Mouse (Mus musculus) layer of hippocampus, adult 8-10 months (tissue): ENCODE data around the gene Slc30a10. TPM values are rescaled to one million over a fixed set of nuclear protein-coding genes. Genes with fewer than 3 reads are reported as not detected.

Source experiments
- DNase-seq, 2 experiments: peaks; one replicate each; pipeline ENCODE4 v3.0.0; 2022; ENCODE audit warnings: low spot score in 2 of 2
- total RNA-seq, 4 experiments: library from RNA; stranded (reverse); gene quantifications; 2 replicates each; pipeline ENCODE4 v1.2.4; 2022

Slc30a10 gene
- total RNA-seq, 4 experiments from 2014 or later = 6.8 to 9.3 (median 9.0) TPM

DNA sequence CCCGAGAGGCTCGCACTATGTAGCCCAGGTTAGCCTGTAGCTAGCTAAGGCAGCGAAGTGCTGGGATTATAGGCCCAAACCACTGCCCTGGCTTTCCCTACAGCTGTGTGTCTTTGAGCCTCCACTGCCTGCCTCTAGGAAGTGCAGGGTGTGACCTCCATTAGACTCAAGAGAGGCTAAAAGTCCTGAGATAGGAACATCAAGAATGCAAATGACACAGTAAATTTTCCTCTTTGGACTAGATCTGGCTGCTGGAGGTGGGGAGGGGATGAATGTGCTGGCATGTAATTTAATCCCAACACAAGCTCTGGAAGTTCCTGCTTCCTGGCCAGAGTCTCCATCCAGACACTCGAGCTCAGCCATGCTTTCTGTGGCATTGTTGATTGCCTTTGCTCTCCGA, 5.4 kb downstream of the Slc30a10 start:
- no peak for DNase-seq

DNA sequence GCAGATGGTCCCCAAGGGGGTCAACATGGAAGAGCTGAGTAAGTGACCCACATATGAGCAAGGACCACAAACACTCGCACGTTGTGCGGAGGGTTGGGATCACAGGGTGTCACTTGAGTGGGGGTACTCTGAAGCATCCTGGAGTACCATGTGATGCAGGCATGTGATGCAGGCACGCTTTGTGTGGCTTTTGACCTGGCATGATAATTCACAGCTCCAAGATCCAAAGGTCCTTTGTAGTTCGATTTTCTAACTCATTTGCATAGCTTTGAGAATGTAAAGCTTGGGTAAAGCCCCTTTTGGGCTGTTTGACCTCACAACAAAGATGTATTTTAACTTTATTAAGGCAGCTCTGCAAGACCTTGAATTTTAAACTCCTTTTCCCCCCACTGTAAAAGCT, 8.2 kb downstream of the Slc30a10 start:
- DNase-seq = no peak

DNA sequence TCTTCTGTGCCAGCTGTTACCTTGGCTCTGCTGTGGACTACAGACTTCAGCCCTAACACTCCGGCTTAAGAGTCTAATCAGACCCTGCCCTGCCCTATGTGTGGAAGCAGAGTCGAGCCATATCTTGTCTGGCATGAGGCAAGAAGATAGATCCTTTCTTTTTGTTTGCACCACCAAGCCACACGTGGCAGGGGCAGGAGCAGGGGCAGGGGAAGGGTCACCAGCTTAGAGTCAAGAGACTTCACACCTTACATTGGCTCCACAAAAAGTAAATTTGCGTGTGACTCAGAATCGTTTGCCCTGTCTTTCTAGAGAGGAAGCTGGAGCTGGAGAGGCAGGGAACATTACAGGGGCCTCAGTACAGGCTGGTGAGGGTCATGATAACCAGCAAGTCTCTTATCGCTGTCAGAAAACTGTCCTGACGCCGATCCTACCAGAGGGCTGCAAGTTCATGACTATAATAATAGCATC, 14.9 kb downstream of the Slc30a10 start:
- DNase-seq = no peak

DNA sequence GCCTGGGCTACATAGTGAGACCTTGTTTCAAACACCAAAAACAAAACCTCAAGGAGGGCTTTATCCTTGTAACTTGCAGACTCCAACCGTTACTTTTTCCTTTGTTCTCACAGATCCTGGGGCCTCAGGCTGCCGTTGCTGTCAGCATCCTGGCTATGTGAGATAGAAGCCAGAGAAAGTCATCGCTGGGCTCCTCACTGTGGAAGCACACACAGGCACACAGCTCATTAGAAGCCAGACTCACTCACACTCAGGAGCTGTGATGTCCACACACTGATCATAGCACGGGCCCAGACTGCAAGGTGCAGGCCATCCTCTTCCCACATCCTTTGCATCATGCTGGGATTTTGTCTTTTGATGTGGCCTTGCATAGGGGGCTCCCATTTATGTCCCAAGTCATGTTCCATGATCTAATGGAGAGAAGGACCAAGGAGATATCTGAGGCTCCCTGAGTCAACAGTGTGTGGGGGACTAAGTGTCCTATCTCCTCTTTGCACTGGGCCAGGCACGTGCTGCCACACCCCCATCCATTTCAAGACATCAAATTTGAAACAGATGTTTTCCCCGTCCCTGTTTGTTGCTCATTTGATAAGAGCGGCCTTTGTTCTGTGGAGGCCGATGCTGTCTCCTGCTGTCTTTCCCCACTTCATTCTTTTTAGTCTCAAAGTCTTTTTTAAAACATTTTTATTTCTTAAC, 17.5 kb downstream of the Slc30a10 start:
- DNase-seq = no peak

DNA sequence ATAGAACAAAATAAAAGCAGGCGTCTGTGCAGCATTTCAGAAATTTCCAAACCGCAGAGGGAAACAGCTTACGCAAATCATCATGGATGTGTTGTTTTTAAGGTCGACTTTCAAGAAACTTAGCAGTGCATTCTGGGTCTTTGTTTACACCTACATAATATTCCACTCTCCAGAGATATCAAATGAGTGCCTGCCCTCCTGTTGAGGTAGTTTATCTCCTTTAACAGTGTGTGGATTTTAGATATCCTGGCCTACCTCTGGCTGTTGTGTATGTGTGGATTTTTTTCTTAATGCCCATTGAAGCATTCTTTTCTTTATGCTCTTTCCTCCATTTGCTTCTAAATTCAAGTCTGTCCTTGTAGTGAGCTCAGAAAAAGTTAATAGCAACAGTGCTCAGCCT, 18.1 kb downstream of the Slc30a10 start:
- no peak for DNase-seq

DNA sequence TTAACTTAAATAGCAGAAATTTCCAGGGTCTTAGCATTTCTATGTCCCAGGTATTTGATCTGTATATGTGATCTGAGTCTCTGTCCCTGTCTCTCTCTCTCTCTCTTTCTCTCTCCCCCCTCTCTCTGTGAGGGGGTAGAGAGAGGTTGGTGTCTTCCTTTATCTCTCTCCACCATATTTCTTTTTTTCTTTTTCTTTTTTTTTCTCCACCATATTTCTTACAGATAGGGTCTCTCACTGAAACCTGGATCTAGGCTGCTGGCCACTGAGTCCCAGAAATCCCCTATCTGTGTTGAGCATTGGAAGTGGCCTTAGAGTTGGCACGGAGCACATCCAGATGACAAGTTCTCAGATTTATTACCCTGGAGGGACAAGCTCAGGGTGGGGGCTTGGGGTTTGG, 18.8 kb downstream of the Slc30a10 start:
- DNase-seq = no peak

DNA sequence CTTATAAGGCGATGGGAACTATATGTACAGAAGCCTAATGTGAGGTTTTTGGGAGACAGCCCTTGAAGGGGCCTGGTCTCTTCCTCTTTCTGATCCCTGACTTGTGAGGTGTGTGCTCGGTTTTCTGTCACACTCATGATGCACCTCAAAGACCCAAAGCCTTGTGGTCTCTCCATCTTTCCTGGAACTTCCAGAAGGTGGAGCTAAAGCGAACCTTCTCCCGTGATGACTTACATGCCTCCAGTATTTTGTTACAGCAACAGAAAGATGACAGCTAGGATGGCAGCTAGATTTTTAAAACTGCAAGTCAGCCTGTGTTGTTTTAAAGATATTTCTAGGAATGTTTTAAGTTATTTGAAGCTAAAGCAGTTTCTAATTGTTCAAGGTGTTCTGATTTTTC, 25.2 kb downstream of the Slc30a10 start:
- DNase-seq = no peak

DNA sequence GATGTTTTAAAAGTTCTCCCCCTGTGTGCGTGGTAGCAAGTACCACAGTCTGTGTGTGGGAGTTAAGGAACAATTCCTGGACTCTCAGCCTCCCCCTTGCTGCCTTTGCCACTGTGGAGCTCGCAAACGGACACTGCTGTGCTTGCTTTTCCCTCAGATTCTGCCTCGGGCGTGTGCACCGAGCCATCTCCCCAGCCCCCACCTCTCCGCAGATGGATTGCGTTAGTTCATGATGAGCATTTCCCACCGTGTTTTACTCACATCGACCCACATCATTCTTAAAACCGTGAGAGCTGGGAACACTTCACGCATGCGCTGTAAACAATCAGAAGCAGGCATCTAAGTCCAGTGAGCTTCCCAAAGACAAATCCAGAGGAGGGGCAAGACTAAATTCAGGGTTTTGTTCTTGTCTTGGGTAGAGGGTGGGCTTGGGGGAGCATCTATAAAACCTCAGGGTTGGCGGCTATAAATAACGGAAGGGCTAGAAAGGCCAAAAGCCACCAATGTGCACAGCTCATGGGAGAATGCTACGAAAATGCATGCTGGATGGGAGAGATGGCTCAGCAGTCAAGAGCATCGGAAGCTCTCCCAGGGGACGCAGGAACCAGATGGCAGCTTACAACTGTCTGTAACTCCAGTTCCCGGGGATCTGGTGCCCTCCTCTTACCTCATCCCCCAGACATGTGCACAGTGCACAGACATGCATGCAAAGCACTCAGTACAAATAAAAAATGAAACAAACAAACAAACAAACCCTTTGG, 27.5 kb downstream of the Slc30a10 start:
- peak; percentile 26 to 54 for DNase-seq

DNA sequence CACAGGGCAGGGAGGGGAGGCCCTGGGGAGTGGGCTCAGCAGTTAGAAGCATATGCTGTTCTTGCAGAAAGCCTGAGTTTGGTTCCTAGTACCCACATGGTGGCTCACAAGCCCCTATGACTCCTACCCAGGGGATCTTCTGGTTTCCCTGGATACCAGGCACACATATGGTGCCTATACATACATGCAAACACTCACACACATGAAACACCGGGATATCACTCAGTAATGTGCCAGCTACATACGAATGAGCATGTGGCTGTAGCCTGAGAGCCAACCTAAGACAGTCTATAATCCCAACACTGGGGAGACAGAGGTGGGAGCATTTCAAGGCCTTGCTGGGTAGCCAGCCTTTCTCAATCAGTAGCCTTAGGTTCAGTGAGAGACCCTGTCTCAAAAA, 28.1 kb downstream of the Slc30a10 start:
- DNase-seq = no peak

DNA sequence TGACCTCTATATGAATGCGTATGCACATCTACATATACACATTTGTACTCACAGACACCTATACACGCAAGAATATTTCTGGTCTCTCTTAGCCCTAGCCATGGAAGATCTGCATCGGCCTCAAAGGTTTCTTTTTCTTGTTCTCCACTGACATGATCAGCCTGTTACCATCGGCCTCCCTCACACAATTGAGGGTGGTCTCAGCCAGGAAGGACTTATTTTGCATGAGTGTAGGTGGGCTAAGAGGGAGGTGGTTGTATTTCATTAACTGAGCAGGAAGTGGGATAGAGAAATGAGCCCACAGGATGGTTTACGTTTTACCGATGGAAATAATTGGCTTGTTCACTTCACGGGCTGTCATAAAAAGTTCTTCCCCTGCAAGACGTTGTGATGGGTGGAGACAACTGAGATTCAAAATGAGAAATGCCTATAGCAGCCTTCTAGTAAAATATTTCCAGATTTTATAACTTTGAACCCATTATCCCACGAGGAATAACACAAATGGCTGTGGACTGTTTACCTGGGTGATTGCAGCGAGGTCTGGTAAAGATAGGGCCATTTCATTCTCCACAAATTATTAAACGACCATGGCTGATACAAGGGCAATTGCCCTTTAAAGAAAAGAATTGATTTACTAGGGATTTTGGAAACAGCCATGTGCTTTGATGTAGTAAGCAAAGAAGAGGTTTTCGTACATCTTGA, 28.9 kb downstream of the Slc30a10 start:
- no peak for DNase-seq

DNA sequence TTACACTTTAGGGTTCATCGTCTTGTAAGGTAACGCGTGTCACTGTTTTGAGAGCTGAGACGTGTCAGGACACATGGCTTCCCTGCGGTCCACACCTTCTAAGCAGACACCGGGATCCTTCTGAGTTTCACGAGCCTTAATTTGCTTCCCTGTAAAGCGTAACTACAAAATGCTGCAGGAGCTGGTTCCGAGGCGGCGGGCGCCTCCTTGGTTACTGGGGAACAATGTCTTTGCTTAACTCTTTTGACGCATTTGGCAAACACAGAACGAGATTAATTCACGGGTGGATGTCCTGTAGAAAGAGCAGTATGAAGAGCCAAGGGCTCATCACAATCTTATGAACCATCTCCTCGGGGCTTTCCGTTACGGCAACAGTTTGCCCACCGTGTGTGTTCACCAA, 29.6 kb downstream of the Slc30a10 start:
- DNase-seq = no peak

DNA sequence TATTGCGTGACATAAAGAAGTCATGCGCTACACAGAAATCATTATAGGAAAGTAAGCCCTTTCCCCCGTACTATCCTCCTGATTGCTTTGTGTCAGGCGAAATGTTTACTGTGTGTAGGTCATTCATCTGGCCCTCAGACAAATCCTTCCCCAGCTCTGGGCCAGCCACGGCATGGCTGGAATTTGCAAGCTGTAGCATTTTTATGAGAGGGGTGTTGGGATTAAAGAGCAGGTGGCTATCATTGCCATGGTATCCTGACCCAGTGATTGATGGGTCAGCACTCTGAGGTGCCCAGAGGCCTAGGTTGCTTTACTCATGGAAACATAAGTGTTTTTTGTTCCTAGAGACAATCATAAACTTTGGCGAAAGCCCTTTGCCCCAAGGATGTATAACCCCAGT, 35.2 kb downstream of the Slc30a10 start:
- no peak for DNase-seq

DNA sequence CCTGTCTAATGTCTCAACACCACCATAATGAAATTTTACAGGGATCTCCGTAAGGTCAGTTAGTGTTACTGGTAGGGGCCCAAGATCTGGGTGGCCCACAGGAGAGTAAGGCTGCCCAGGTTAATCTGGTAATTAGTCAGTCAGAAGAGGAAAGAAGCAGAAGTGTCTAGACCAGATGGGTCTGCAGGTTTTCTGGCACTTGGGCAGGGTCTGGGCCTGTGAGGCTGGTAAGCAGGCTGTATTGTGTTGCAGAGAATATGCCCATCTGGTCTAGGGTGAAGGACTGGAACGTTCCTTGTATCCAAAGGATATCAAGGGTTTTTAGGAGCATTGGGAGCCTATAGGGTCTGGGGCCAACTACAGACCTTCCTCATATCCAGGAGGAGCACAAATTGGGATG, 36.0 kb downstream of the Slc30a10 start:
- no peak for DNase-seq

DNA sequence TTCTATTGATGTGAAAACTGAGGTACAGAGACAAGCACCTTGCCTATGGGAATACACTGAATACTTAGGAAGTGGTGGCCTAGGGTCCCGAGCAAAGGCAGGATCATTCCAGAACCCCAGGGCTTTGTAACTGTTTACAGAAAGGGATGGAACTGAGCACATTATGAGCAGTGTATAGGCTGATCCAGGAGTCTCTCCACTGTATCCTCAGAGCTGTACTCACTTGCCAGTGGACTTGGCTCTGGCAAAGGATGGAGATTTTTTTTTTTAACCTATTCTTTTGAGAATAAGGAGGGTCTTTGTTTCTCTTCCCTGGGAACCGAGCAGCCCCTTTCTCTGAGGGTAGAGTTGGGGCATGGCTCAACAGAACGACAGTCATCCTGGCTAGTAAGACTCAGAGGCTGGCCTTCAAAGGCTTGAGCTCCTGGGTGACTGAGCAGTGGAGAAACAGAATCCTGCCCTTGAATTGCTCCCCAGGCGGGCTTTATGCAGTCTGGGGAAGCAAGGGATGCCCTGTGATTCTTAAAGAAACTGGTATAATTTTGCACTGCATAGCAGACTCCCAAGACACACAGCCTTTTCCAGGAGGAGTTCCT, 38.9 kb downstream of the Slc30a10 start:
- DNase-seq = peak; percentile 34 to 61

DNA sequence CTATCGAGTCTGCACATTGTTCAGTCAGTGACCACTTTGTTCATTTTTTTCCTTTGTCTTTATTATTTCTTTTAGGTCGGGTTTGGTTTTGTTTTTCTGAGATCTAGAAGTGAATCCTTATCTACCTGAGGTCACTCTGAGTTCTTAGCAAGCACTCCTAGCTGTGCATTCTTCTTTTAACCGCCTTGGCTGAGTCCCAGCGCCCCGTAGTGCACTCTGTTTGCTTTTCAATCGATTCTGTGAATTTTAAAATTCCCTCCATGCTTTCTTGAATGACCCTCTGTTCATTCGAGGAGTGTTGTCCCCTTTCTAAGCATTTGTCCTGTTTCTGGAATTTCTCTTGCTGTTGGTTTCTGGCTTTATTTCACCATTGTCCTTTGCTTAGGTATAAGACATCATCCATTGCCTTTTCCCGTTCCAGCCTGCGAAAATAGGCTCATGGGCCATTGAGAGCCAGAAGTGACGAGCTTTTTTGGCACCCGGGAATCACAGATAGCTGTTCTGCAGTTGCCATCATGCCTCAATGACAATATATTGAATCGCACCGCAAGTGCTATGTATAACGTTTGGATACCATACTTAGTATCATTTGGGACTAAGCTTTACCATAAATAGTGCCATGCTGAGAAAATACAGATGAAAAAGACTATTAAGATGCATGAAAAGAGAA, 42.3 kb downstream of the Slc30a10 start:
- DNase-seq = no peak

DNA sequence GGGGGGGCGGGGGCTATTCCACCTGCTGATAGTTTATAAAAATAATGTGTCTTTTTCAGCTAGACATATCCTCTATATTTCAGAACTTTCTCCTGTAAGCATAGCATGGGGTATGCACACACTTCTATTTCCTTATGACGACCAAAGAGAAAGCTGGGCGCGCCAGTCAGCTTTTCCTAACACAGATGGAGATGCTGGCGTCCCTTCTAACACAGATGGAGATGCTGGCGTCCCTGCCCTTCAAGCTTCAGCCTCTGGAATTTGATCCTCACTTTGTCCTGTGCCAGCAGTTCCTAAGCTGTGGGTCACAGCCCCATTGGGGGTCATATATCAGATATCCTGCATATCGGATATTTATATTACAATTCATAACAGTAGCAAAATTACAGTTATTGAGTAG, 46.0 kb downstream of the Slc30a10 start:
- DNase-seq = no peak

DNA sequence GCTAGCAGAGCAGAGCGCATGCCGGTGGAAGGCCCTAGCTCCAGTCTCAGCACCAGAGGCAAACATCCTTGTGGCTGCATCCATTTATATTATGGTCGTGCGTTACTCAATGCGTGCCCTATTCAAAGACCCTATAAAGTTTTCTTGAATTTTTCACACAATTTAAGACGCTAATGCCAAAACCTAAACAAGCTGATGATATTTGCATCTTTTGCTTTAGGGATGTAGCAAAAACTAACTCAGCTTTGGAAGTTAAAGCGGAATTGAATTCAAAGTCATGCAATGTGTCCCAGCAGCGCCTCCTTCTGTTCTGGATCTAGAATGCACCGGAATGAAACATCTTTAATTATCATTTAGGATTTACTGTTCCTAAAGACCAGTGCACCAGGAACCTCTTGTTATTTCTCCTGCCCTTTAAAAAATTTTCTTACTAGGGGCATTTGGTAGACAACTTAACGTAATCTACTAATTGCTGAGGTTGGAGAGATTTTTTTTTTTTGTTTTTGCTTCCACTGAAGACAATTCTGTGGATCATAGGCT, 47.2 kb downstream of the Slc30a10 start:
- DNase-seq = peak; percentile 13 to 58

DNA sequence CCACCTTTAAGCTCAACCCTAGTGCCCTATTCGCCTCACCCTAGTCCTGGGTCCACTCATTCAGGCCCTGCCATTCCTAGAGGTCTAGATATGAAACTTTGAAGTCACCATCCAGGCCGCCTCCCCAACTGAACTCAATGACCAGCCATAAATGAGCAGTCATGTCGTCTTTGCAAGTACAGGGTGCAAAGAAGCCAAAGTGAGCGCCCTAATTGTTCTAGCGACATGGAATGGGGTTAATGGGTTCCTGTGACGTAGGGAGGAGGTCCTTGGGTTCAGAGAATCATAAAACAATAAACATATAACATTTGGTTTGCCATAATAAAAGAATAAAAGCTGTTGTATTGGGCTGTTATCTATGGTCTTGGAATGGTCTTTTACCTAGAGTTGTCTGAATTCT, 47.9 kb downstream of the Slc30a10 start:
- DNase-seq = no peak

DNA sequence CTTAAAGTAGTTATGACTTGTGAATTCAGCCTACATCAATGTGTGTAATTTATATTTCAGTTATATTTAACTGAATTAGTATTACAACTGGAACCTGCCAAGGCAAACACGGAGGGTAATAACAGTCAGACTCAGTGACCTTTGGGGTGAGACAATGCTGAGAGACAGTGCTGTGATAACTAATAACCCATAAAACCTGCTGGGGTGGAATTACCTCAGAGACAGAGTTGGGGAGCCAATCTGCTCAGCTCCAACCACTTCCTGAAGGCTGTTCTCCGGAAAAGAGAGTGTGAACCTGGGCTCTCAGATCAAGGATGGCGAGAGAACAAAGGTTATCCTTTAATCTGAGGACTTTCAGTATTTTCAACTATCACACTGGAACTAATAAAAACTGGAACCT, 54.4 kb downstream of the Slc30a10 start:
- DNase-seq = no peak

DNA sequence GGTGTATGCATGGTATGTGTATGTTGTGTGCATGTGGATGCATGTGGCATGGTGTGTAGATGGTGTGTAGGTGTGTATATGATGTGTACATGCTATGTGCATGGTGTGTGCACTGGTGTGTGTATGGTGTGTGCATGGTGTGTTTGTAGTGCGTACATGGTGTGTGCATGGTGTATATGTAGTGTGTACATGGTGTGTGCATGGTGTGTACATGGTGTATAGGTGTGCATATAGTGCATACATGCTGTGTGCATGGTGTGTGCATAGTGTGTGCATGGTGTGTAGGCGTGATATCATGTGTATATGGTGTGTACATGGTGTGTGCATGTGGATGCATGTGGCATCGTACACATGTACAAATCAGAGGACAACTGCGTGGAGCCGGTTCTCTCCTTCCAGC, 56.7 kb downstream of the Slc30a10 start:
- DNase-seq = no peak

DNA sequence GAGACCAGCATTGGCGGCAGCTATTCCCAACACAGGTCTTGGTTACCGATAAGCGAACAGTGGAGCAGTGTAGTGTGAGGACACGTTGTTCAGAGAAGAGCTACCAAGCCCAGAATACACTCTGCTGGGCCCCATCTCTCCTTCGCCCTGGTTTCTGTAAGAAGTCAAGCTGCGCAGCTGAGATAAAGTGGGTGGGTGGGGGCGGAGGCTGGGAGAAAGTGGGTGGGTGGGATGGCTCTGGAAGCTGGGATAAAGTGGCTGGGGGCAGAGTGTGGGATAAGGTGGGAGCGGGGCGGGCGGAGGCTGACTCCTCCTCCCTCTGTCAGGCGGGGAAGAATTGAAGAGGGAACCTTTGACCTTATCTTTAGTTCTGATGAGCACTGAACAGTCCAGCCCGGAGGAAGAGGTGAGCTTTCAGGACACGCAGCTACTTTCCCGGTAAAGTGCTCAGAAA, 60.9 kb downstream of the Slc30a10 start:
- no peak for DNase-seq
